Mouse (Mus musculus) ES-Bruce4 (cell line): ENCODE measurements around the gene Akna. TPM values are rescaled to one million over a fixed set of nuclear protein-coding genes. Genes with fewer than 3 reads are reported as not detected.
A peak's percentile ranks its signal among the peaks of the same experiment; 100 is the strongest.

Experiments used
- H3K27ac ChIP-seq: 2 replicates; pipeline ENCODE4 v1.5.1; 2012; ENCODE audit warnings: low read length, inconsistent platforms; ENCODE audit not compliant: insufficient read depth
- H3K27me3 ChIP-seq: 2 replicates; pipeline ENCODE4 v1.6.1; 2012; ENCODE audit warnings: mild to moderate bottlenecking, low read length, inconsistent platforms; ENCODE audit not compliant: control insufficient read depth, poor library complexity, insufficient read depth, severe bottlenecking
- H3K36me3 ChIP-seq: 2 replicates; pipeline ENCODE4 v1.6.1; 2012; ENCODE audit warnings: inconsistent platforms, mild to moderate bottlenecking, low read length, moderate library complexity; ENCODE audit not compliant: control insufficient read depth, poor library complexity, insufficient read depth, severe bottlenecking
- H3K4me1 ChIP-seq: one replicate; pipeline ENCODE4 v1.8.1; 2011; ENCODE audit warnings: low read length; ENCODE audit not compliant: control insufficient read depth, insufficient read depth
- H3K4me3 ChIP-seq: 2 replicates; pipeline ENCODE4 v1.5.1; 2011; ENCODE audit warnings: low read depth, mild to moderate bottlenecking, low read length
- H3K9ac ChIP-seq: 2 replicates; pipeline ENCODE4 v1.6.1; 2012; ENCODE audit warnings: low read depth, mild to moderate bottlenecking, inconsistent platforms; ENCODE audit not compliant: poor library complexity, severe bottlenecking
- H3K9me3 ChIP-seq: replicated peaks from 2 replicates; pipeline ENCODE4 v1.6.1; 2012; ENCODE audit warnings: mild to moderate bottlenecking, low read length, inconsistent platforms; ENCODE audit not compliant: control insufficient read depth, poor library complexity, insufficient read depth, severe bottlenecking
- CTCF ChIP-seq: IDR thresholded peaks from one replicate; pipeline ENCODE4 v1.8.1; 2011; ENCODE audit warnings: low read depth, low read length
- EP300 ChIP-seq: IDR thresholded peaks from 2 replicates; pipeline ENCODE4 v1.6.1; 2011; ENCODE audit warnings: low read depth, low read length; ENCODE audit not compliant: insufficient read depth
- POLR2A ChIP-seq: IDR thresholded peaks from one replicate; pipeline ENCODE4 v1.8.1; 2011; ENCODE audit warnings: low read length; ENCODE audit not compliant: insufficient read depth
- polyA plus RNA-seq: library from polyadenylated mRNA; stranded (reverse); fragments of >200 nt; gene quantifications from 2 replicates; pipeline ENCODE4 v1.2.4, GENCODE M21; 2011; ENCODE audit warnings: low read depth; ENCODE audit not compliant: missing spikeins, insufficient read depth, insufficient read length

Akna gene
- 4.0 and 4.7 TPM in 2 replicates for polyA plus RNA-seq

GRCm38 (mm10) chr4:63403040-63403959 lies at the start of gene Akna:
TSS of gene Akna (minus strand) at chr4:63403354.
- Histone ChIP-seq H3K9ac (no peak within 1 kb of the TSS), H3K36me3 (no peaks in the 10 kb centered on the region), H3K27ac (no peak within 1 kb of the TSS), H3K9me3 (no peaks in the 10 kb centered on the region), H3K4me3 (no peak within 1 kb of the TSS), H3K4me1 (no peaks in the 10 kb centered on the region), H3K27me3 (no peaks in the 10 kb centered on the region)
- no peak for TF ChIP-seq CTCF
- no peak for TF ChIP-seq EP300
- TF ChIP-seq POLR2A, result no peak

GRCm38 (mm10) chr4:63452555-63452954 lies 49.4 kb upstream of the Akna start:
- no peak overlapping the region for H3K4me3 ChIP-seq
- H3K27ac ChIP-seq, result no peak overlapping the region
- H3K27me3 ChIP-seq, result no peaks in the 10 kb centered on the region
- no peaks in the 10 kb centered on the region for H3K9me3 ChIP-seq
- H3K9ac ChIP-seq, result no peak overlapping the region
- H3K36me3 ChIP-seq, result no peaks in the 10 kb centered on the region
- TF ChIP-seq EP300, result no peak
- no peak for TF ChIP-seq POLR2A
- TF ChIP-seq CTCF, result no peak
- peaks cover 9% of the 10 kb centered on the region for H3K4me1 ChIP-seq

- TF ChIP-seq CTCF, result no peak
- no peak for TF ChIP-seq EP300
- TF ChIP-seq POLR2A, result no peak
Observed at GRCm38 (mm10) chr4:63450551-63450950, 47.4 kb upstream of the Akna start.

GRCm38 (mm10) chr4:63444362-63445066 lies 41.4 kb upstream of the Akna start:
- TF ChIP-seq CTCF, result no peak
- Histone ChIP-seq H3K36me3 (no peaks in the 10 kb centered on the region), H3K9me3 (no peaks in the 10 kb centered on the region), H3K27me3 (no peaks in the 10 kb centered on the region), H3K27ac (no peak overlapping the region), H3K9ac (no peak overlapping the region), H3K4me3 (no peak overlapping the region), H3K4me1 (peaks cover 5% of the 10 kb centered on the region)

More at GRCm38 (mm10) chr4:63450551-63450950, 47.4 kb upstream of the Akna start:
- H3K27ac ChIP-seq, result no peak overlapping the region
- no peaks in the 10 kb centered on the region for H3K9me3 ChIP-seq
- H3K36me3 ChIP-seq, result no peaks in the 10 kb centered on the region
- H3K4me3 ChIP-seq, result no peak overlapping the region
- no peaks in the 10 kb centered on the region for H3K27me3 ChIP-seq
- no peak overlapping the region for H3K9ac ChIP-seq
- H3K4me1 ChIP-seq, result peaks cover under 1% of the 10 kb centered on the region

DNA sequence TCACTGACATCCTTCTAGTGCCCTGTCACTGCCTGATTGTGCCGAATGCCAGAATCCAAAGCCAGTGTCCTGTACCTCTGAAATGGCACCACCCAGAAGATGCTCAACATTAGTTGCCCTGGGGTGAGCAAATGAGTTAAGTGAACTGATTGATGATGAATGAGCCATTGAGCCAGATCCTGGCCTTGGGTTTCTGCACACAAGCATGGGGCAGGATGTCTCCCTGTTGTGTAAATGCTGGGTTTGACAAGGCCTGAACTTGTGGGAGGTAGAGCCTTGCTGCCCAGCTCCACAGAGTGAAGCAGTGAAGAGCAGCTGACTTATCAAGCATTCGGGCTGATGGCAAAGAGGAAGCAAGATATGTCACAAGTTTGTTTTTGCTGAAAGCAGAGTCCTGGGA lies 39.9 kb upstream of the Akna start:
- Histone ChIP-seq H3K4me1 (peaks cover 5% of the 10 kb centered on the region), H3K9me3 (no peaks in the 10 kb centered on the region), H3K36me3 (no peaks in the 10 kb centered on the region), H3K27ac (no peak overlapping the region), H3K4me3 (no peak overlapping the region), H3K27me3 (no peaks in the 10 kb centered on the region), H3K9ac (no peak overlapping the region)
- no peak for TF ChIP-seq EP300
- TF ChIP-seq CTCF, result no peak
- no peak for TF ChIP-seq POLR2A

DNA sequence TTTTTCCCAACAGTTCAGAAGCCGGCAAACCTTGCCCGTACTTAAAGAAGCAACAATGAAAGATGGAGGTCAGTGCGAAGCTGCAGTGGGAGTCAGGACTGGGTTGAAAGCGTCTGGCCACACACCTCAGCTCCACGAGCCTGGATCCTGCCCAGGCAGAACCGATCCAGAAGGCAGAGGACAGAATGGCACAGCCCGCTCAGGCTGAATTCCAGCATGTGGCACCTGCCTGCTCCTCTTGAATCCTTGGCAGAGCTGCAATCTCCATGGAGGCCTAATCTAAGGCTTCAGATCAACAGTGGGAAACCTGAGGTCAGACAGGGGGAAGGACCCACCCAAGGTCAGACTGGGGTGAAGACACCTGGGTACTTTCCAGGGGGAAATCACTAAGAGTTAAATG lies 38.5 kb upstream of the Akna start:
- H3K27me3 ChIP-seq, result no peaks in the 10 kb centered on the region
- no peak overlapping the region for H3K4me3 ChIP-seq
- no peaks in the 10 kb centered on the region for H3K9me3 ChIP-seq
- peaks cover 5% of the 10 kb centered on the region for H3K4me1 ChIP-seq
- peak overlapping the region; percentile 6; the same call in 1 of the 2 replicates for H3K27ac ChIP-seq
- no peaks in the 10 kb centered on the region for H3K36me3 ChIP-seq
- TF ChIP-seq CTCF (no peak), EP300 (no peak), POLR2A (no peak)
- no peak overlapping the region for H3K9ac ChIP-seq
